Mouse (Mus musculus) hindbrain, embryonic 14.5 days (tissue): ENCODE measurements around the gene Fbxo2. TPM values are rescaled to one million over a fixed set of nuclear protein-coding genes. Genes with fewer than 3 reads are reported as not detected.

Experiments used
- ATAC-seq: fragments of 200-750 bp; cut with Nextera tagmentation; 2 replicates; pipeline ENCODE4 v1.8.0; 2017; ENCODE audit warnings: moderate number of reproducible peaks, mild to moderate bottlenecking, moderate TSS enrichment, moderate library complexity; ENCODE audit not compliant: low FRiP score
- DNase-seq: peaks from one replicate; pipeline ENCODE4 v3.0.0-alpha.2; 2015; ENCODE audit warnings: low spot score
- H3K27ac ChIP-seq: fragments of 300-500 bp; sonication (generic); 2 replicates; pipeline ENCODE4 v1.5.1; 2014; ENCODE audit warnings: mild to moderate bottlenecking, moderate library complexity
- H3K27me3 ChIP-seq: fragments of 300-500 bp; sonication (generic); 2 replicates; pipeline ENCODE4 v1.6.1; 2014; ENCODE audit warnings: mild to moderate bottlenecking, low read length, mixed read lengths; ENCODE audit not compliant: control insufficient read depth, insufficient read depth
- H3K36me3 ChIP-seq: fragments of 300-500 bp; sonication (generic); replicated peaks from 2 replicates; pipeline ENCODE4 v1.6.1; 2014; ENCODE audit not compliant: control insufficient read depth, insufficient read depth
- H3K4me1 ChIP-seq: fragments of 300-500 bp; sonication (generic); replicated peaks from 2 replicates; pipeline ENCODE4 v1.6.1; 2014; ENCODE audit warnings: antibody characterized with exemption, low read length, mixed read lengths; ENCODE audit not compliant: control insufficient read depth, insufficient read depth
- H3K4me2 ChIP-seq: fragments of 300-500 bp; sonication (generic); replicated peaks from 2 replicates; pipeline ENCODE4 v1.6.1; 2014; ENCODE audit warnings: mild to moderate bottlenecking, moderate library complexity
- H3K4me3 ChIP-seq: fragments of 300-500 bp; sonication (generic); replicated peaks from 2 replicates; pipeline ENCODE4 v1.5.1; 2014; ENCODE audit warnings: mild to moderate bottlenecking, low read length
- H3K9ac ChIP-seq: fragments of 300-500 bp; sonication (generic); 2 replicates; pipeline ENCODE4 v1.6.1; 2014
- H3K9me3 ChIP-seq: fragments of 300-500 bp; sonication (generic); 2 replicates; pipeline ENCODE4 v1.6.1; 2016; ENCODE audit warnings: low read length; ENCODE audit not compliant: control insufficient read depth
- WGBS: fragments of 180-500 bp; shearing (Covaris S2); extraction: QIAGEN DNeasy Blood & Tissue Kit; methylation state at CpG from one replicate; pipeline ENCODE4 v1.1.7; 2014; 5-methylcytosine and 5-hydroxymethylcytosine counted together
- polyA plus RNA-seq: library from polyadenylated mRNA; unstranded; fragments of >200 nt; fragmentation: Nextera tagmentation; extraction: Ambion mirVana; gene quantifications from 2 replicates; pipeline ENCODE4 v1.2.1, GENCODE M21; 2014

Fbxo2 gene
- polyA plus RNA-seq, 1 experiment from 2014 or later, result 13.1 TPM

DNA sequence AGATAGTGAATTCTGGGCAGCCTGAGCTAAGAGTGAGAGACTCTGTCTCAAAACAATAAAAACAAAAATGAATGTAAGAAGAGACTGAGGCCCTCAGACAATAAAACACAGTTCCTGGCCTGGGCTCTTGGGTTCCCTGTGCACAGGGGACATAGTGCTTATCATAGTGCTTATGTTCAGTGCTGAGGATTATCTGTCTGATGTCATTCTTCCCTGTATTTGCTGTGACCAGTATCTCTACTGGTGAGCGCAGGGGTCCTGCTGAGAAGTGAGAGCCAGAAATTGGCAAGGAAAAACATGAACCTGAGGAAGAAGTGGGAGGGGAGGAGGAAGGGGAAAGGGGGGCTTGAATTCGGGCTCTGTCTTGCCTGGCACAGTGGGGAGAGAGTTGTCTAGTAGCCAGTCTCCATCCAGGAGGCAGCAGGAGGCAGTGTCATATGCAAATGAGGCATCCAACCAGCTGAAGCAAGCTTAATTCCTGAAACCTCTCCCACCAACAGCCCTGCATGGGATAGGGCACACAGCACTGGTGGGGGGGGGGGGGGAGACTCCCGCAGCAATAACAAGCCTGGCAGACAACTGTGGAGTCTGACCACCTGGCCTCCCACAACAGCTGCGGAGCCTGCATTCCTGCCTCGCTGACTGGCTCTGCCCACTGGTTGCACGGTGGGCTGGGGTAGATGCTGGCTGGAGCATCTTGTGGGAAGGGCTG, 38.3 kb upstream of the Fbxo2 start:
- ATAC-seq, result peak; percentile 81
- DNase-seq, result peak; percentile 57
- Histone ChIP-seq H3K9me3 (no peaks in the 10 kb centered on the region), H3K9ac (peak overlapping the region; percentile 44; the same call in 1 of the 2 replicates), H3K4me2 (no peak overlapping the region), H3K27ac (peak overlapping the region; percentile 72), H3K36me3 (no peaks in the 10 kb centered on the region), H3K27me3 (no peaks in the 10 kb centered on the region), H3K4me3 (no peak overlapping the region), H3K4me1 (peaks cover 24% of the 10 kb centered on the region; the same call in 1 of the 2 replicates)
- WGBS, result 10% methylated on average over 6 of the region's 6 CpGs

DNA sequence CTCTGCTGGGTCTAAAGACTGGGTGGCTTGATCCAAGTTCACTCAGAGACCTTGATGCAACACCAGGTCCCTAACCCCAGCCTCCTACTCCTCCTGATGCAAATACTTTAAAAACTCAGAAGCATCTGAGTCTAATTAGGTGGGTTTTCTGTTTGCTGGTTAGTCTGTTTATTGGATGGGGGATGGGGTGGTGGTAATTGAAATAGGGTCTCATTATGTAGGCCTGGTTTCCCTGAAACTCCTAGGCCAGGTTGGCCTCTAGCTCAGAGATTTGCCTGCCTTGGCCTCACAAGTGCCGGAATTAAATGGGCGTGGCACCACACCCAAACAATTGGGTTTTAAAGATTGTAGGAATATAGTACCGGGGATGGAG, 37.7 kb upstream of the Fbxo2 start:
- Histone ChIP-seq H3K9ac (no peak overlapping the region), H3K27me3 (no peaks in the 10 kb centered on the region), H3K27ac (peak overlapping the region; percentile 72), H3K36me3 (no peaks in the 10 kb centered on the region), H3K9me3 (no peaks in the 10 kb centered on the region), H3K4me2 (no peak overlapping the region), H3K4me3 (no peak overlapping the region), H3K4me1 (peaks cover 24% of the 10 kb centered on the region; the same call in 1 of the 2 replicates)
- ATAC-seq (no peak), DNase-seq (no peak)
- 64% methylated on average over 3 of the region's 3 CpGs for WGBS

DNA sequence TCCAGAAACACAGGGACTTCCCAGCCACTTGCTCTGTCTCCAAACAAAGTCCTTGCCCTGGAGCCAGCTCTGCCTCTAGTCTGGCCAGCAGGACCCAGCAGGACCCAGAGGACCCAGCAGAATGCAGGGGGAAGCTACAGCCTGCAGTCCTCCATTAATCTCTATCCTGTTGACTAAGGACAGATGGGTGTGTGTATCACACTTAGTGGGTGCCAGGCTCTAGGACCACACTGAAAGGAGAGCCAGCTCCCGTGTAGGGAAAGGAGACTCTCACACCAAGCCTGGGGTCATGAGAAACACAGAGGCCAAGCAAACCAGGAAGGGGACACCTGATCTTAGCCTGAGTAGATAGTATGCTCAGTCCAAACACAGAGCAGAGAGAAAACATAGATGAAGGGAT, 32.2 kb upstream of the Fbxo2 start:
- peak overlapping the region; percentile 98; the same call in 1 of the 2 replicates for H3K27ac ChIP-seq

DNA sequence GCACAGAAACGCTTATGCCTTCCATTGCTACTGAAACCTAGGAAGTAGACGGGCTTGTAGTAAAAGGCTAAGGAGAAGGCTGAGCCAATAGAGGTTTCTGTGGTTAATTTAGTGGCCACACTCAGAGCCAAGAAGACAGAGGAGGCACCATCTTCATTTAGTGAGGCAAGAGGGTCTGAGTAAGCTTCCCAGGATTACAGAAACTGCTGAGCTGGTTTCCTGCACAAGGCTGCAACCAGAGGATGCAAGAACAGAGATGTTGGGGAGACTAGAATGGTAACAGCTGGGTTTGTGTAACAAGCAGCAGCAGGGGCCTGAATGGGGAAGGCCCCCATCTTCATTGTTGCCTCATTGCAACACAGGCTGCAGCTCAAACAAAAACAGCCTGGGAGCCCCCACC, 31.7 kb upstream of the Fbxo2 start:
- DNase-seq (no peak), ATAC-seq (no peak)
- Histone ChIP-seq H3K4me2 (peak overlapping the region; percentile 84), H3K27me3 (no peaks in the 10 kb centered on the region), H3K9ac (peak overlapping the region; percentile 97), H3K4me1 (peaks cover 26% of the 10 kb centered on the region), H3K9me3 (no peaks in the 10 kb centered on the region), H3K36me3 (no peaks in the 10 kb centered on the region), H3K27ac (peak overlapping the region; percentile 98), H3K4me3 (peak overlapping the region; percentile 69)
- WGBS, result 59% methylated on average over 2 of the region's 2 CpGs

More for the DNA sequence above, 32.2 kb upstream of the Fbxo2 start:
- Histone ChIP-seq H3K9ac (peak overlapping the region; percentile 97), H3K9me3 (no peaks in the 10 kb centered on the region), H3K4me3 (peak overlapping the region; percentile 69), H3K4me1 (peaks cover 26% of the 10 kb centered on the region), H3K36me3 (no peaks in the 10 kb centered on the region), H3K4me2 (peak overlapping the region; percentile 84), H3K27me3 (no peaks in the 10 kb centered on the region)
- WGBS, result 38% methylated on average over 1 of the region's 1 CpGs
- no peak for DNase-seq
- ATAC-seq, result no peak

DNA sequence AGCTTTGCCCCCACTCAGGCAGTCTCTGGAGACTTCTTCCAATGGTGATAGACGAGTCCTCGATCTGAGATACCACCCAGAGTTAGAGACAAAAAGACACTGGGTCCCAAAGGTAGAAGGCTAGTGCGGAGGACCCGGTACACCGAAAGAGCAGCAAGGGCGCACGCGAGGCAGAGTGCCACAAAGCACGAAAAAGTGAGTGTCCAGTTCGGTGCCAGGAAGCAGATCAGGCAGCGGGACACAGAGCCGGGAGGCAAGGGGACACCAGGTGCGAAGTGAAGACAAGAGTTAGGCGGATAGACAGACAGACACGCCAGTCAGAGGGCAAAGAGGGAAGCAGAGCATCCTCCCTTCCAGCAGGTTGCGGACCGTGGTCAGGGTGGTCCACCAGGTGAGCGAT, 30.3 kb upstream of the Fbxo2 start, which contains the start of gene Mad2l2:
Mad2l2 (plus strand) TSS at position 252 of the 400 bp plus-strand sequence.
- DNase-seq (no peak), ATAC-seq (no peak)
- H3K9ac ChIP-seq, result peak within 1 kb of the TSS; percentile 97
- no peaks in the 10 kb centered on the region for H3K36me3 ChIP-seq
- H3K4me2 ChIP-seq, result peak within 1 kb of the TSS; percentile 84
- WGBS, result under 1% methylated on average over 18 of the region's 18 CpGs
- peak within 1 kb of the TSS; percentile 98 for H3K27ac ChIP-seq
- H3K4me3 ChIP-seq, result peak within 1 kb of the TSS; percentile 69
- no peaks in the 10 kb centered on the region for H3K27me3 ChIP-seq
- peaks cover 26% of the 10 kb centered on the region for H3K4me1 ChIP-seq
- H3K9me3 ChIP-seq, result no peaks in the 10 kb centered on the region

- H3K36me3 ChIP-seq, result no peaks in the 10 kb centered on the region
- peak within 1 kb of the TSS; percentile 69 for H3K4me3 ChIP-seq
- no peaks in the 10 kb centered on the region for H3K9me3 ChIP-seq
- H3K27ac ChIP-seq, result peak within 1 kb of the TSS; percentile 98
- peaks cover 26% of the 10 kb centered on the region for H3K4me1 ChIP-seq
- peak within 1 kb of the TSS; percentile 84 for H3K4me2 ChIP-seq
- under 1% methylated on average over 64 of the region's 87 CpGs for WGBS
- peak; percentile 72 for ATAC-seq
- peak within 1 kb of the TSS; percentile 97 for H3K9ac ChIP-seq
- peak; percentile 74 for DNase-seq
- no peaks in the 10 kb centered on the region for H3K27me3 ChIP-seq
Measured at GRCm38 (mm10) chr4:148130561-148131413, 29.6 kb upstream of the Fbxo2 start, which contains the start of gene Draxin. Gene Draxin, minus strand, starts transcription at chr4:148130698.

GRCm38 (mm10) chr4:148131497-148132081, 28.8 kb upstream of the Fbxo2 start:
- 1% methylated on average over 21 of the region's 21 CpGs for WGBS

DNA sequence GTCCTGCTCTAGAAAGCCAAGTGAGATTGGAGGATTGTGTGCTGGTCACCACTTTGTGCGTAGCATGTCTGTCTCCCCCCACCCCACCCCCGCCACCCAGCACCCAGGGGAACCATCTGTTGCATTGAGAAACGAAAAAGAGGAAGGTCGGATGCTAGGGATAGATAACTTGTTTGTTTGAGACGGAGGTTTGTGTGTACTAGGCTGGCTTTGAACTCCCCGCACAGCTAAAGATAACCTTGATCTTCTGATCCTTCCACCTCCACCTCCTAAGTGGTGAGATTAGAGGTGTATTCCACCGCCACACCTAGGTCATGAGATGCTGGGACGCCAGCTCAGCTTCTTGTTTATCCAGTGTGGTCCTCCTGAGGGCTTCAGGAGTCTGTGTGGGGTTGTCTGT, 25.4 kb upstream of the Fbxo2 start:
- Histone ChIP-seq H3K36me3 (no peaks in the 10 kb centered on the region), H3K27me3 (no peaks in the 10 kb centered on the region; the same call in 1 of the 2 replicates), H3K9me3 (no peaks in the 10 kb centered on the region), H3K4me3 (no peak overlapping the region), H3K27ac (no peak overlapping the region), H3K9ac (no peak overlapping the region), H3K4me2 (no peak overlapping the region), H3K4me1 (peaks cover 21% of the 10 kb centered on the region)
- 77% methylated on average over 8 of the region's 8 CpGs for WGBS
- DNase-seq (no peak), ATAC-seq (no peak)

More at GRCm38 (mm10) chr4:148131497-148132081, 28.8 kb upstream of the Fbxo2 start:
- ATAC-seq (peak; percentile 59; the same call in 1 of the 2 replicates), DNase-seq (peak; percentile 65)
- Histone ChIP-seq H3K27me3 (no peaks in the 10 kb centered on the region), H3K27ac (peak overlapping the region; percentile 98), H3K4me1 (peaks cover 26% of the 10 kb centered on the region), H3K9me3 (no peaks in the 10 kb centered on the region), H3K36me3 (no peaks in the 10 kb centered on the region), H3K4me2 (peak overlapping the region; percentile 84), H3K9ac (peak overlapping the region; percentile 97), H3K4me3 (peak overlapping the region; percentile 69)

GRCm38 (mm10) chr4:148137503-148137902, 22.9 kb upstream of the Fbxo2 start:
- Histone ChIP-seq H3K4me3 (no peak overlapping the region), H3K4me2 (no peak overlapping the region), H3K27me3 (no peaks in the 10 kb centered on the region; the same call in 1 of the 2 replicates), H3K9me3 (no peaks in the 10 kb centered on the region), H3K4me1 (peaks cover 14% of the 10 kb centered on the region), H3K27ac (no peak overlapping the region), H3K36me3 (no peaks in the 10 kb centered on the region), H3K9ac (no peak overlapping the region)
- 58% methylated on average over 8 of the region's 8 CpGs for WGBS
- no peak for DNase-seq
- no peak for ATAC-seq
